Mouse (Mus musculus): Measurements from ENCODE around the gene Trpt1.

Trpt1 gene

DNA sequence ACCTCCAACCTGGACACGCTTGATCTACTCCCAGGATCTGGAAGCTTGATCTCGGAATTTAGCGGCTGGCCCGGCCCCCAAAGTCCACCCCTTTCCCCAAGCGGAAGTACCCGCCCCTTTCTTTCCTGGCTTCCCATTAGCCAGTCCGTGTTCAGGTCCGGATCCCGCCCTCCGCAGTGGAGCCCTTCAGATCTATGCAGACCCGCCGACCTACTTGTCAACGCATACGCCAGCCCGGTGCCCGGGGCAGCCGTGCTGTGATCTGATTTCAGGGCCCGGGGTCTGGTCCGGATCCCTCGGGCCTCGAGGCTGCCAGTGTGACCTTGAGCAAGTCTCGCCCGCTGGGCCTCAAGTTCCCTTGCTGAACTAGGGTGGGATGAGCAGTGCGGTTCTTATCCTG is at the start of gene Trpt1, which contains the start of gene Nudt22:
Trpt1 (plus strand) TSS at position 126 of the 400 bp plus-strand sequence.
Nudt22 (minus strand) TSS at position 112 of the 400 bp plus-strand sequence.
- peak; percentile 83 for DNase-seq (ENCODE audit: low read depth, low spot score)

DNA sequence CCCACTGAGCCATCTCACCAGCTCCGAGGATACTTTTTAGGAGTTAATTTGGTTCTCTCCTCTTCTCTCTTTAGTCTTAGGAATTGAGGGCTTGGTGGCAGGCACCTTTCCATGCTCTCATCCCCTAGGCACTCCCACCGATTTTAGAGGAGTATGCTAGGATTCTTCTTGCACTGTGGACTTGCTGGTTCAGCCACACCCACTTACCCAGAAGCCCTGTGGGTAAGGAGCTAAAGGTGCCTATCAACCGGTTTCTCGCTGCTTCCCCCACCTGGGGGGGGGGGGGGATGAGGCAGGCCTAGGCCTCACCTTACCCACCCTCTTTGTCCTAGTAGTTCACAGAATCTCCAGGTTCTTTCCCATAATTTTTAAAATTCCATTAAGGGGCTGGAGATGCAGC is 48.2 kb upstream of the Trpt1 start:
- no peak for DNase-seq (ENCODE audit: low read depth, low spot score)

DNA sequence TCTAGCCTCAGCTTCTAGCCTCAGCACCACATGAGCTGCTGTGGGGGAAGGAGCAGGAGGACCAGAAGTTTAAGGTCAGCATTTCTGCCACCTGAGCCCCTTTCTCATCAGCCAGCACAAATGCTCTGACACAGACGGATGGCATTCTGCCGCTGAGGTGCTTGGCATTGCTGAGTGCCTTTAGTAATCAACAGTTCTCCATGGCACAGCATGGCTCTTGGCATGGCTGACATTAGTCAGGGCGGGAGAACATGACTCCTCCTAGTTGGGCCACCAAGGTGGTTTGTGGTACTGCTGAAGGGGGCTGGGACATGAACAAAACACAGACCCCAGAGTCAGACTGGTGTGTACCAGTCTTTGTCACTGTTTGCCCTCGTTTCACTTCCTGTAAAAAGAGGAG is 47.7 kb upstream of the Trpt1 start:
- no peak for DNase-seq (ENCODE audit: low read depth, low spot score)

DNA sequence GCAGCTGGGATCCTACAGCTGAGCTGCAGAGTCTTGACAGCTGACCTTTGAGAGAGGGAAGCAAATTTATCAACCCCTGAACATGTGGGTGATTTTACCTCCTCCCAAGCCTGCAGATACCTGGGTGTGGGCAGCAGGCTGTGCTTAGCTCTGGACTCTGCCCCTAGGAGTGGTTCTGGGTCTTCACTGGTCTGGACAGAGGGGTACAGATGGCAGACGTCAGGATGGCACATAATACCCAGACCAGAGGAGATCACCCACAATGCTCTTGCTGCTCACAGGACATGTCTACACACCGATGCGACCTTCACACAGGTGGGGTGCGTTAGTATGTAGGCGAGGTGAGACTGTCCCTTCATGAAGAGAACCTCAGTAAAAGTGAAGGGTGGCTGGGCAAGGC is 46.4 kb upstream of the Trpt1 start:
- DNase-seq (ENCODE audit: low read depth, low spot score), result no peak

DNA sequence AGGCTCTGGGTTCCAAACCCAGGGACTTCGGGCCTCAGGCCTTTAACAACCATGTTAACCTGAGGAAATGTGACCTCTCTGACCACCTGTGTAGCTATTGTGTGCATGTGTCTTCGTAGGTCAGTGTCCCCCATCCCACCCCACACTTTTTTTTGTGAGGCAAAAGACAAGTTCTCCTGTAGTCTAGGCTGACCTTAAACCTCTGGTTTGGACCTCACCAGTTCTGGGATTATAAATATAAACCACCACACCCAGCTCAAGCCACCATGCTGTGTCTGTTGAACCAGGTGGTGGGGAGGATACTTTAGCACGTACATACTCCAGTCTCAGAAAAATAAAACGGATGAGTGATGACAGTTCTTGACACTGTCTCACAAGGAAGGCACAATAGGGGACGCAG is 46.0 kb upstream of the Trpt1 start:
- no peak for DNase-seq (ENCODE audit: low read depth, low spot score)

DNA sequence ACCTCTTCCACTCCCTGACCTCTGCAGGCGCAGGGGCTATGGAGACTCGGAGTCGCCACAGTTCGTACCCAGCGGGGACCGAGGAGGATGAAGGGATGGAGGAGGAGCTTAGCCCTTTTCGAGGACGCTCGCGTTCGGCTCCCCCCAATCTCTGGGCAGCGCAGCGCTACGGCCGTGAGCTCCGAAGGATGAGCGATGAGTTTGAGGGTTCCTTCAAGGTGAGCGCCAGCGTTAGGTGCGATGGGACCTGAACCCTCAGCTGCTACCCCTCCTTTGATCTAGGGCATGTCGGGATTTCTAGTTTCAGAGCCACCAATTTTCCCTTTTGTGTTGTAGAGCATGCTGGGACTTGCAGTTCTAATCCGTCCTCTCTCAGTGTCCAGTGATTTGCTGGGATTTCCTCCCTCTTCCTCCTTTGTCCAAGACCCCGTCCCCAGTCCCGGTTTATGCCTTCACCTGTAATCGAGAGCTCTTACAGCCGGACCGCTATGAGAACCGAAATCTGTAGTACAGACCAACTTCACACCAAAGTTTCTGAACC is 45.2 kb upstream of the Trpt1 start:
- peak; percentile 51 for DNase-seq (ENCODE audit: low read depth, low spot score)

DNA sequence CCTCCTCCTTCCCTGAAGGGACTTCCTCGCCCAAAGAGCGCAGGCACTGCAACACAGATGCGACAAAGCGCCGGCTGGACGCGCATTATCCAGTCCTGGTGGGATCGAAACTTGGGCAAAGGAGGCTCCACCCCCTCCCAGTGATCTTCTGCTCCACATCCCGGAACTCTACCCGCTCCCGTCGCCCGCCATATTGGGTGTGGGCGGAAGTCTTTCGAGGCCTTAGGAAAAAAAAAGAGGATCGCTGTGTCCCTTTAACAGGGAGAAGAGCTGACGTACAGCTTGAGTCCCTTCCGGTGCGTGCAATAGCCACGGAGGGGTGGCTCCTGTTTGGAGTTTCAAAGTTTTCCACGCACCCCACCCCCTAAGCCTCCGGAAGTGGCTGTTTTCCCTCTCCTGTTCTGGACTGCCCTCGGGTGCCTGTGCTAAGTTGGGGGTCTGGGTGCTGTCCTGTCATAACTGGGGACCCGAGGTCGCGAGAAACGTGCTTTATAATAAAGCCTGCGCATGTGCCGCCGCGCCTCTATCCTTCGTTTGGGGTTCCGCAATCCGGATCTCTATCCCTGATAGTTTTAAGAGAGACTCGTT is 44.5 kb upstream of the Trpt1 start:
- DNase-seq (ENCODE audit: low read depth, low spot score), result peak; percentile 94

DNA sequence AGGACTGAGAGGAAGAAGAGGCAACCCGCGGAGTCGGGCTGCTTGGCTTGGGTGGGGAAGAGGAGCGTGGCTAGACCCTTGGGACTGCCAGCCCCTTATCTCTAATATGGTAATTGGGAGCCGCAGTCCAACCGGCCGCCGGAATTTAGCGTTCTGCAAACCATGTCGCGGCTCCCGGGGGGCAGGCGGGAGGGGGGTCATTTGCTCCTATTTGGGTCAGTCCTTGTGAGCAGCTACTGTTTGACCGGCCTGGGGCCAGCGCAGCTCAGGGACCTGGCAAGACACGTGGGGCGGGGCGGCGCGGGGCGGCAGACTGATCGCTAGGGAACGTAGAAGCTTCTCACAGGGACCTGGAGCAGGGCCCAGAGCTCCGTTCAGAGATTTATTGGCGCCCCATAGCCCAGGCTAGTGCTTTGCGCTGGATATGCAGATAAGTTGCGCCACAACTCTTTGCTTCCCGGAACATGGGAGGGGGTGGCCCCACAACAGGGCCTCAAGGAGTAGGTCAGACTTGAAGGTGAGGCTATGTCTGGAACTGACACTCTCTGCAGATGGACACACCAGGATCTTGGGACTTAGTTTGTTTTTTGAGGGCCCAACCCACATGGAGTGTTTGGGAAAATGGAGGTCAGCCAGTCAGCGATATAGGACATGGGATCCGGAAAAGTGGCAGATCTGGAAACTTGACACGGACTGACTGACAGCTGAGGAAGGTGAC is 43.8 kb upstream of the Trpt1 start:
- peak; percentile 87 for DNase-seq (ENCODE audit: low read depth, low spot score)

DNA sequence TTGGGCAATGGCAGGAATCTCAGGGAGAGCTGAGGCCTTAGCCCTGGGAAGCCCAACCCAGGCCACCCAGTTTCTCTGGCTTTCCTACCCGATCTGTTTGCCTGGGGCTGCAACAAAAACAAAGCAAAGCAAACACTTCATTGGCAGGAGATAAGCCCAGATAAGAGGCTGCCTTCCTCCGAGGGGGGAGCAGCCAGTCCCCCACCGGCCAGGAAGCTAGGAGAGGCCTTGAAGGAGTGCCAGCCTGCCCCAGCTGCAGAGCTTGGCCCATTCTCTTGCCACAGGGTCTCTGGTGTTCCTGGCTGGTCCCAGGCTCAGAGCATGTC is 43.3 kb upstream of the Trpt1 start:
- DNase-seq (ENCODE audit: low read depth, low spot score), result no peak

DNA sequence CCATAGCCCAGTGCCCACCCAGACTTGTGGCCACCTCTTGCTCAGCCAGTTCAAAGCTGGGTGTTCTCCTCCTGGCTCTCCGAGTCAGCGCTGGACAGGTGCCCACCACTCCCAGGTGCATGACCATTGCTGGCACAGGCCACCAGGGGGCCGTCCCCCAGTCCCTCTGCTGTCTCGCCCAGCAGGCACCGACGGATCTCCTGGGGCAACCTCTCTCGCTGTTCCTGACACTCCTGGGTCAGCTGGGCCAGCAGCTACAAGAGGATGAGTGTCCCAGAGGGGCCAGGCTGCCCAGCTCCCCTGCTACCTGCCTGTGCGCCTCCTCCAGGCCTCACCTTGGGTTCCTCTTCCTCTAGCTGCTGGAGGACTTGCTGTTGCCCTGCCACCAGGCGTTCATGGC is 41.9 kb upstream of the Trpt1 start:
- no peak for DNase-seq (ENCODE audit: low read depth, low spot score)

DNA sequence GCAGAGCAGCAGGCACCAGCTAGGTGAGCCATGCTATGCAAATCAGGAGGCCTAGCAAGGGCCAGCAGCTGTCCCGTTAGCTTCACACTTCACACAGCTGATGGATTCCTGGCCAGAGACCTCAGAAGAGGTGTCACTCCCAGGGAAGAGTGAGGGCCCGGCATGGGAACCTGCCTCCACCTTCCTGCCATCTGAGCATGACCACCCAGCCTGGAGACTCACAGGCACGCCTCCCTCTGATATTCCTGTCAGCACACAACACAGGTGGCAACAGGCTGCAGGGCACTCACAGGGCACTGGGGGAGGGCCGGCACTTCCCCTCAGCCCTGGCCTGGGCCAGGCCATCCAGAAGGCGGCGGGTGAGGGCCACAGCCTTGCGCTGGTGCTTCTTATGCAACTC is 40.5 kb upstream of the Trpt1 start:
- DNase-seq (ENCODE audit: low read depth, low spot score), result no peak

DNA sequence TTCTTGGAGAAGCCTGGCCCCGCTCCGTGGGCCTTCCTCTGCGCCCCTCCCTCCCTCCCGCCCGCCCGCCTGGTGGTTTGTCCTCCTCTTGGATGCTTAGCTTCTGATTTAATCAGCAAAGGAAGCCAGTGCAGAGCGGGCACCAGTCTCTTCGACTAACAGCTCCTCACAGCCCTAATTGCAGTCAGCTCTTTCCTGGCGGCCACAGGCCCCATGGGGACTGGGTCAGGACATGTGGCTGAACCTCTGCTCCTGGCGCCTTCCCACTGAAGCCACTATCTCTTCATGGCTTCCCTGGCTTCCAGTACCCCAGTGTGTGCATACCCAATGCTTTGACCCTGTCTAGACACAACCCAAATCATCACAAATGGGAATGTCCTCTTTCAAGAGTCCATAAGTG is 39.5 kb upstream of the Trpt1 start:
- DNase-seq (ENCODE audit: low read depth, low spot score), result no peak

DNA sequence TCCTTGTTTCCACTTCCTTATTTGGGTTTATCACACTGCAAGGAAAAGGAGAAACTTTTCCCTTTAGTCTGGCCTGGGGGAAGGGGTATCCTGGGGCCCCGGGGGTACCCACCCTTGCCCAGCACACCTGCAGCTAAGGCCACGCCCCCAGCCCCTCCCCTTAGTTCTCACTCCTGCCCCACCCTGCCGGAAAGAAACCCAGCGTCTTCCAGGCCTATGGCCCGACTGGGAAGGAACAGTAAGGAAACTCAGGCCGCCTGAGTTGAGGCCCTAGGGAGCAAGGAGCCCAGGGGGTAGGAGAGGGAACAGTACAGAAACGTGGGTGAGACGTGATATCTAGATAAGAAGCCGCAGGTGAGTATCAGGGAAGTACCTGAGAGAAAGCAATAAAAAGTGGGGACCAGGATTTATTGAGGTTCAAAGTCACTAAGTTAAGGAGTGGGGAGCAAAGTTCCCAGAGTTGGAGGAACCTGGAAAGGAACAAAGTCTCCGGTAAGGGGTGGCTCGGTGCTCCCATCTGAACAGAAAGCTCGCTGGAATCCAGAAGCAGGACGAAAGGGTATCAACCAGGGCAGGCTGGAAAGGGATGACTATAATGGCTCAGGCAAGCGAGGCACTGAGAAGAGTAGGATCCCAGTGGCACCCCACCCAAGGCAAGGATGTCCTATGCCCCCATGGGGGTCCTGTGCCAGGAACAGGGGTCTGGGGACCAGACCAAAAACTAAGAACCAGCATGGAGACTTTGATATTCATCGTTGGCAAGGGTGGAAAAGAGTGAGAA is 27.2 kb upstream of the Trpt1 start:
- no peak for DNase-seq (ENCODE audit: low read depth, low spot score)

DNA sequence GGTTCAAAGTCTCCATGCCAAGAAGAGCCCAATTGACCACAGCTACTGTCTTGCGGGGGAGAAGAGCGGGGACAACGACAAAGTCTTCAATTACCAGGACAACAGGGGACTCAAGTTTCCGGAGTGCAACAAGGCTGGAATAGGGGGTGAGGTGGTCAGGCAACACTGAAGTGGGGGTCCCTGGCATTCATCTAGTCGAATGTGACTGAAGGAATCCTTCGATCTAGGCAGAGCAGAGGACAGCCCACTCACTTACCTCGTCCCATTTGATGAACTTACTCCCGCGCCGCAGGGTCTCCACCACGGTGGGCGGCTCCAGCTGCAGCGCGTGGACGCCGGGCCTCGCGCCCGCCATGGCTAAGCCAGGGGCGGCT is 26.7 kb upstream of the Trpt1 start:
- no peak for DNase-seq (ENCODE audit: low read depth, low spot score)

DNA sequence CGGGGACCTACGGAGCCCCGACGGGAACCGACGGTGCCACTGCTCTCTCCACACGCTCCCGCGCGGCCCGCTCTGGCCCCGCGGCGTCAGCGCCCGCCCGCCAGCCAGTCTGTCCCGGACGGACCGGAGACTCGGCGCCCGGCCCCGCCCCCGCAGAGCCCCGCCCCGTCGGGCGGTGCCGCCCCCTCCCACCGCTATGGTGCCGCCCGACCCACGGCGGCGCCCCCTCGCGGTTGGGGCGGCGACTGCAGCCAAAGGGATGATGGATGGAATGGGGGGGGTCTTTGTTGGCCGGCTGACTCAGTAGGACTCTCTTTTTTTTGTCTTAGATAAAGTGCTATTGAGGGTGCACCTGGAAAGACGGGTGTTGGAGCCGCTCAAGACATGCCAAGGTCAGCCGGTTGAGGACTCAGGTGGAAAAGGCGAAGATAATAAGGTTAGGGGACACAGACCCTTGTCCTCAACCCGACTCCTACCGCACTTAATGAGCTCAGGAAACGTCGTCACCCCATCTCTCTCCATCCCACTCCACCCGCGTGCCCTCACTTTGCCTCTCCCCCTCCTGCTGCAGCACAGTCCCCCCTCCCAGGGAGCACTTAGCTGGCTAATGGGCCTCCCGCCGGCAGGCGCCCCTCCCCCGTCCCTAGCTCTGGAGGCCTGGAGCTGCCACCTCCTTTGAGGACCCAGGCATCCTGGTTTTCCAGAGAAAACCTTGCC is 26.1 kb upstream of the Trpt1 start:
- no peak for DNase-seq (ENCODE audit: low read depth, low spot score)

DNA sequence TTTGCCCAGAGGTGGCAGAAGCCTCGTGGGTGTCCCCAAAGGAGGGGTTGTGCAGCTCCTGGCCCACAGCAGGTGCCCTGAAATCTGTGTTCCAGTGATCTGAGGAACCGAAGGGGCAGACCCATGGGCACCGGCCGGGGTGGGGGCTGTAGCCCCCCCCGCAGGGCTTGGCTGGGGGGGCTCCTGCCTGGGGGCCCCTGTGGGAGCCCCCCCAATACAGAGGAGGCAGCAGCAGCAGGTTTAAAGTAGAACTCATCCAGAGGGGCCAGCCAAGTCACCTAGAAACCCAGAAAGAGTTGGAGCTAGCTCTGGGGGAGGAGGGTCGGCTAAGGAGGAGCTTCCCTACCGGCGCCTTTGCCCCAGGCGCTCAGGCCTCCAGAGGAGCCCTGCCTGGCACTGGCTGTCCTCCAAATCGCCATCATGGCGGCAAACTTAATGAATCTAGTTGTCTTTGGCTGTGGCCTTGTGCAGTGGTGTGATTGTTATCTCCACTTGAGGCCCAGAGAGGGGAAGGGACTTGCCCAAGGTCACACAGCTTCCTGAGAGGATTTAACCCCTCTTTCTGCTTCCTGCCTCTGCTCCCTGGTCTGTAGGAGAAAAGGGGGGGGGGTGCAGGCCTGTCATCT is 25.4 kb upstream of the Trpt1 start:
- DNase-seq (ENCODE audit: low read depth, low spot score), result no peak

DNA sequence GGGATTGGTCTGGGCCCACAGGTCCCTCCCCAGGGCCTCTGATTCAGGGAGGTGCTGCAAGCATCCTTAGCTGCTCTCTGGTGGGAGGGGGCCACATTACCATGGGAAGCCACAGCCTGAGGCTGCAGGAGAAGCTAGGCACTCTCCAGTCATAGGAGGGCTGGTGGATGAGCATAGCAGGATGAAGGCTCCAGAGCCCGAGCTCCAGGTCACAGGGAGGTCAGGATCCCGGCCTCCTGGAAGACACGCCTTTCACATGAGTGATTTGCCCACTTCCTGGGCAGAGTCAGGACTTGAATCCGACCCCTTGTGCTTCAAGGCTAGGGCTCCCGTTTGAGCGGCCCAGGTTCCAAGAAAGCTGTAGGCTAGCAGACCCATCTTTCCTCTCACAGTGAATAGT is 24.3 kb upstream of the Trpt1 start:
- DNase-seq (ENCODE audit: low read depth, low spot score), result no peak

DNA sequence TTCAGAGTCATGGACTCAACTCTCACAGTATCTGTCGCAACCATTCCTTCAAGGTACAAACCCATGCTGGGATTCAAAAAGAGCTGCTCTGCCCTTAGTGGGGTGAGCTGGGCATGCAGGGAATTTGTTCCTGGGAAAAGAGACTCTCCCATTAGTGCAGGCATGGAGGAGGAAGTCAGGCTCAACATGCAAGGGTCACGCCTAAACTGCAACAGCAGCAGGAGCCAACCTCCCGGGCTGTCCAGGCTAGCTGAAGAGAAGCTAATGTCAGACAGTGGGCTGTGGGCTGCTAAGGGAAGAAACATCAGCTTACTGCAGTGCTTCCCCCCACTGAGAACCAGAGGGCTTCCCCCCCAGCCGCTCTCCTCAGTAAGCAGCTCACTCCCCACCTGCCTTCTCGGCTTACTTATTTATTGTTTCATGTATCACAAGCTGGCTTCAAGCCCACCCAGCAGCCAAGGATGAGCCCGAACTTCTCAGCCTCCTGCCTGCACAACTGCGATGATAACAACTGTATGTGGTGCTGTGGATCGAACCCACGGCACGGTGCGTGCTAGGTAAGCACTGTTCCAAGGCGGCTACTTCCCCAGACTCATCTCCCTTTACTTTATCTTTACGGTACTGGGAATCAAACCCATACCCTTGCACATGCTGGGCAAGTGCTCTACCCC is 23.5 kb upstream of the Trpt1 start:
- DNase-seq (ENCODE audit: low read depth, low spot score), result no peak

DNA sequence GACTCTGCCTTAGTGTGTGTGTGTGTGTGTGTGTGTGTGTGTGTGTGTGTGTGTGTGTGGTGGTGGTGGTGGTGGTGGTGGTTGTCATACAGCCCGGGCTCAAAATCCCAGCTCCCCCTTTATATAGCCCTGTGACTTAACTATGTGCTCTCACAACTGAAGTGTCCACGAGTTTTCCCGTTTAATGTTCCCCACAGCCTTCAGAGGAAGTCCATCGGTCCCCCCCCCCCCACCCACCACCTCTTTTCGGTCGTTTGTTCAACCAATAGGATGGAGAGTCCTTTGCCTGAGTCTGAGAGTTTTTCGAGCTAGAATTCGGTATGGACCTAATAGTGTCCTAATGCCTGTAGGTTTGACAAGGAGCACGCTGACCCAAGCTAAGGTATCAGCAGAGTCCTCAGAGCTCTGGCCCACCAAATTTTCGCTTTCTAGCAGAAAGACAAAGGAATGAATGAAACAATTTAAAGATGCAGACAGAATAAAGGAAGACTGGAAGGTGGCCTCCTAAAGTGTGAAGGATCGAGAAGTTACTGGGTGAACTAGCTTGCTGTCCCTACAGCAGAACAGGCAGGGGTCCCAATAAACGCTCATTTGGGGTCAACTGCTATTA is 22.2 kb upstream of the Trpt1 start:
- no peak for DNase-seq (ENCODE audit: low read depth, low spot score)
